Comparison of ENCODE assay signal across 9 mouse cellular contexts in genomic region chr17:36121352-36122020, GRCm38 (mm10). TPM values are rescaled to one million over a fixed set of nuclear protein-coding genes. Genes with fewer than 3 reads are reported as not detected.
DNase-seq lines count a peak whose midpoint lies in the region; ATAC-seq and TF ChIP-seq lines count a peak whose summit lies in the region.
"Not testable (repeated sequence)": the region's sequence is repeated elsewhere in the genome, so short reads cannot be mapped to it uniquely, and the experiment has no call there.
"Had no signal": no experiment of that assay in that cellular context is flagged by ENCODE, and none has a peak within 500 bp of the region (broad histone marks: within the 10 kb centered on the region; RNA-seq: fewer than 3 reads in every experiment).

Gene Gm19684, plus strand, starts transcription at chr17:36121678.

- not testable (repeated sequence) for H3K36me3 ChIP-seq in hindbrain, postnatal 0 days (ENCODE audit: insufficient read depth, low read length)

- 0 out of 2 replicates have a peak within 1 kb of the TSS, but pooled peaks have one; percentile 13 for H3K4me3 ChIP-seq in hindbrain, postnatal 0 days (ENCODE audit: low read length)
- H3K4me3 ChIP-seq in olfactory bulb, adult 2 months (ENCODE audit: insufficient read depth, low read depth, low read length) = peak within 1 kb of the TSS; percentile 42

- H3K9ac ChIP-seq in hindbrain, postnatal 0 days (replicated peaks; ENCODE audit: low read length) = not testable (repeated sequence)

- H3K4me2 ChIP-seq in hindbrain, postnatal 0 days (ENCODE audit: low read depth, low read length) = peak within 1 kb of the TSS; percentile 31

- H3K27ac ChIP-seq in hindbrain, postnatal 0 days = not testable (repeated sequence)
- H3K27ac ChIP-seq in olfactory bulb, adult 2 months (ENCODE audit: insufficient read depth, low read depth, low read length) = peak within 1 kb of the TSS; percentile 45; the same call in 1 of the 2 replicates

- WGBS in hindbrain, postnatal 0 days = 10% methylated on average over 8 of the region's 8 CpGs
- WGBS in olfactory bulb, adult 2 months = 4% methylated on average over 8 of the region's 8 CpGs

- not testable (repeated sequence) for TF ChIP-seq CTCF in hindbrain, postnatal 0 days (IDR thresholded peaks at IDR 0.05; ENCODE audit: low read depth); olfactory bulb, adult 2 months (IDR thresholded peaks at IDR 0.05; ENCODE audit: insufficient read depth, low read depth, low read length)

- H3K4me1 ChIP-seq in hindbrain, postnatal 0 days (ENCODE audit: insufficient read depth, low read length) = not testable (repeated sequence)
- peaks cover 14% of the 10 kb centered on the region; the same call in 1 of the 2 replicates for H3K4me1 ChIP-seq in olfactory bulb, adult 2 months (ENCODE audit: control insufficient read depth, insufficient read depth, low read length)

- TF ChIP-seq POLR2A in olfactory bulb, adult 2 months (IDR thresholded peaks at IDR 0.05; ENCODE audit: insufficient read depth, low read depth, low read length) = not testable (repeated sequence)

- H3K9me3 ChIP-seq in hindbrain, postnatal 0 days (ENCODE audit: low read length) = not testable (repeated sequence)

- peak; percentile 68 for DNase-seq in NIH3T3 (ENCODE audit: low read depth)
- peak; percentile 45 for DNase-seq in embryo, embryonic 10.5 days (ENCODE audit: low spot score)
- DNase-seq in heart, adult 11 months = peak; percentile 99
- DNase-seq in hindbrain, postnatal 0 days (ENCODE audit: low spot score) = peak; percentile 74
- peak; percentile 79 for DNase-seq in layer of hippocampus, adult 9-11 months
- DNase-seq in lung, postnatal 14 days = peak; percentile 57
- DNase-seq in thymus, postnatal 4 days = peak; percentile 70

- H3K27me3 ChIP-seq in hindbrain, postnatal 0 days (ENCODE audit: insufficient read depth, low read length) = not testable (repeated sequence)

- ATAC-seq in hindbrain, postnatal 0 days = peak; percentile 71

RNA-seq across cellular contexts. Expression of gene Gm19684, which starts in this region (rescaled TPM):
- not detected in 2 replicates for total RNA-seq in hindbrain, postnatal 0 days (2014; rRNA removed)
- polyA plus RNA-seq in hindbrain, postnatal 0 days (2015; fragmentation: Nextera tagmentation; extraction: Ambion mirVana) = not detected in 2 replicates
- not detected in 2 replicates for polyA plus RNA-seq in olfactory bulb, adult 2 months (2012; ENCODE audit: insufficient read depth, insufficient read length, low replicate concordance, missing spikeins)
- total RNA-seq: layer of hippocampus, postnatal 14 days had no signal

Comparison
In these comparisons a context has a peak if more than half of its experiments do, and no peak if none do; other contexts are left out.
1. Peak in DNase-seq, ATAC-seq, H3K4me3 ChIP-seq and H3K4me2 ChIP-seq in hindbrain, postnatal 0 days; RNA of the gene not detected or under 1 TPM.
2. DNase-seq: peak in every context shown above with its lines; median percentile 99 in heart, adult 11 months; 79 in layer of hippocampus, adult 9-11 months; 74 in hindbrain, postnatal 0 days; 70 in thymus, postnatal 4 days; 68 in NIH3T3; 57 in lung, postnatal 14 days; 45 in embryo, embryonic 10.5 days.